Mouse (Mus musculus): ENCODE data around the gene Tinf2. TPM values are rescaled to one million over a fixed set of nuclear protein-coding genes. Genes with fewer than 3 reads are reported as not detected.
A peak's percentile ranks its signal among the peaks of the same experiment; 100 is the strongest.

The Tinf2 gene
- polyA plus RNA-seq, 1 experiment from 2014 or later, result 31.5 TPM

DNA sequence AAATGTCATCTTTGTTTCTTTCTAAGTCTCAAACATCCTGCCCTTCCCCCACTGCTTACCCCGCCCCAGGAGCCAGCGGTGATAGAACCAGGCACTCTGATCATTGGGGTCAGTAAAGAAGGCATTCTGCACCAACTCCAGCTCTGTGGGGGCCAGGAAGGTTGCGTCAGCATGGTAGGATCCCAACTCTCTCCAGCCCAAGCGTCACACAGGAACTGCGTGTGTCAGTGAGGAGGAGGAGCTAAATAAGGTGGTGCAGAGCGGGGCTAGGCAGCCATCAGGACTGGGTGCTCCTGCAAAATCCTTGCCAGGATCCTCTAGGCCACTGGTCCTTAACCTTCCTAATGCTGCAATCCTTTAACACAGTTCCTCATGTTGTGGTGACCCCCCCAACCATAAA is 38.1 kb upstream of the Tinf2 start:
- no peak for ATAC-seq (ENCODE audit: insufficient number of reproducible peaks, low FRiP score, low TSS enrichment, low read depth)
- peaks cover 32% of the 10 kb centered on the region for H3K36me3 ChIP-seq
- WGBS, result 85% methylated on average over 6 of the region's 6 CpGs
- no peaks in the 10 kb centered on the region for H3K27me3 ChIP-seq
- H3K27ac ChIP-seq, result no peak overlapping the region
- no peaks in the 10 kb centered on the region for H3K9me3 ChIP-seq
- peaks cover 14% of the 10 kb centered on the region; the same call in 1 of the 2 replicates for H3K4me1 ChIP-seq
- no peak overlapping the region for H3K4me2 ChIP-seq
- H3K4me3 ChIP-seq, result no peak overlapping the region
- no peak overlapping the region for H3K9ac ChIP-seq

DNA sequence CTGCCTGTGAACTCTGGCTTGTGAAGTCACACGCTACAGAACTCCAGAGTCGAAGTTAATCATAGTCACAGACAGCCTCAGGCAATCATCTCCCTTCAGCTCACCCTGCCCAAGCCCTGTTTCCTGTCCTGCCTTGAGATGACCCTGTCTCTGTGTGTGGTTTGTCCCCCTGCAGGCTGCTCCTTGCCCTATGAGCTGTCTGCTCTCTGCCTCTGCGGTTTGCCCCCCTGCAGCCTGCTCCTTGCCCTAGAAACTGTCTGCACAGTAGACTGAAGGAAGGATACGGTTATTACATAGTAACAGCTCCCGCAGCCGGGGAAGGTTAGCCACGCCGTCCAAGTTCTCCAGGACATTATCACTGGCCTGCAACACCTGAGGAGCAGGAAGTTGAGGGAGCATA is 35.3 kb upstream of the Tinf2 start:
- Histone ChIP-seq H3K9me3 (no peaks in the 10 kb centered on the region), H3K4me3 (no peak overlapping the region), H3K4me1 (peaks cover 29% of the 10 kb centered on the region), H3K27ac (no peak overlapping the region), H3K9ac (no peak overlapping the region), H3K4me2 (no peak overlapping the region), H3K36me3 (peaks cover 32% of the 10 kb centered on the region), H3K27me3 (peaks cover 19% of the 10 kb centered on the region)
- ATAC-seq (ENCODE audit: insufficient number of reproducible peaks, low FRiP score, low TSS enrichment, low read depth), result no peak
- 70% methylated on average over 8 of the region's 8 CpGs for whole genome bisulfite sequencing

DNA sequence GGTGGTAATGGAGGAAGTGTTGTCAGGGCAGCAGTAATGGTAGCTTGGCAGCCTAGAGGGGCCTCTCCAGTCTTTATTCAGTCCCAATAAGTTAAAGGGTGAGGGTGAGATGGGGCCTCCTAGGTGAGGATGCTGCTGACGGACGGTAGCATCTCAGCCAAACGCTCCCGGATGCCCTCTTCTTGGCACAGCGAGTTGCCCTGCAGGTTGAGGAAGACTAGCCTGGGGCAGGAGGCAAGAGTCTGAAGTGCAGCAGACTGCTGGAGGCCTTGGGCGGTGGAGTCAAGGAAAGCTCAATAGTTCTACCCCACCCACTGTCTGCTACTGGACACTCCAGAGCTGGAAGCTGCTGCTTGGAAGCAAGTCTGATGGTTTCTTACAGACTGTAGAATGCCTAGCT is 34.7 kb upstream of the Tinf2 start:
- WGBS, result 84% methylated on average over 6 of the region's 6 CpGs
- Histone ChIP-seq H3K4me1 (peaks cover 26% of the 10 kb centered on the region), H3K9ac (no peak overlapping the region), H3K27ac (no peak overlapping the region), H3K27me3 (peaks cover 24% of the 10 kb centered on the region), H3K9me3 (no peaks in the 10 kb centered on the region), H3K4me3 (no peak overlapping the region), H3K36me3 (peaks cover 32% of the 10 kb centered on the region), H3K4me2 (no peak overlapping the region)
- no peak for ATAC-seq (ENCODE audit: insufficient number of reproducible peaks, low FRiP score, low TSS enrichment, low read depth)

DNA sequence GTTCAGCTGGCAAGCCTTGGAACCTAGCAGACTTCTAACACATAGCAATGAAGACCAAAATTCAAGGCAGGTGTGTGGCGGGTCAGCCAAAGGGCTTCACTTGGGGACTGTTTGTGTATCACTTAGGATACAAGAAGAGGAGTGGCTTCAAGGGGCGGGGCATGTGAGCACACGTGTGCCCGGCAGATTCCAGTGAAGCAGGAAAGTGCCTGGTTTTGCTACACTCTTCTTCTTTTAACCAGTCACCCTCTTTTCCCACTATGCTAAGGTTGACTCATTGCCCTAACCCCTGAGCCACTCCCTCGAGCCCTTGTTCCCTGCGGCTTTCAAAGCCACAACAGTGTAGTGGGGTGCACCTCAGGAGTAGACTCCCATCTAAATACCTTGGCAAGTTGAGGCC is 33.3 kb upstream of the Tinf2 start:
- H3K27me3 ChIP-seq, result peaks cover 24% of the 10 kb centered on the region
- WGBS, result 25% methylated on average over 6 of the region's 6 CpGs
- H3K9ac ChIP-seq, result no peak overlapping the region
- H3K9me3 ChIP-seq, result no peaks in the 10 kb centered on the region
- H3K27ac ChIP-seq, result peak overlapping the region; percentile 40; the same call in 1 of the 2 replicates
- no peak for ATAC-seq (ENCODE audit: insufficient number of reproducible peaks, low FRiP score, low TSS enrichment, low read depth)
- peaks cover 31% of the 10 kb centered on the region for H3K36me3 ChIP-seq
- H3K4me3 ChIP-seq, result no peak overlapping the region
- no peak overlapping the region for H3K4me2 ChIP-seq
- H3K4me1 ChIP-seq, result peaks cover 19% of the 10 kb centered on the region

DNA sequence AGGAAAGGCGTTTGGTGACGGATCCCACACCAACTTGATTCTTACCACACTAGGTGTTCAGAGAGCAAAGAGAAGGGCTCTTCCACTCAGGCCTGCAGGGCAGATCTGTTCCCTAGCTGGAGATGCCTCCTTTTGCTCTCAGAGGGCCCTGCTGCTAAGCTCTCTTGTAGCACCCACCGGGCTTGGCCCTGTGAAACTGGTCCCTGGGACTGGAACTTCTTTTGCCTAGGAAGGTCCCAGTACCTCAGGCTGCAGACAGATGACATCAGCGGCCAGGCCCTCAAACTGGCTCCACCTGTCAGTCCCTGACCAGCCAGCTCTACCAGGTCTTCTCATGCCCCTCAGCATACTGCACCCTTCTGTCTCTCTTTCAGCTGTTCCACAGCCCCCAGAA is 32.1 kb upstream of the Tinf2 start, which contains the start of gene Tgm1:
Gene Tgm1 (minus strand): TSS at position 198 of the 394 bp plus-strand sequence.
- ATAC-seq (ENCODE audit: insufficient number of reproducible peaks, low FRiP score, low TSS enrichment, low read depth), result no peak
- Histone ChIP-seq H3K4me1 (peaks cover 19% of the 10 kb centered on the region), H3K9me3 (no peaks in the 10 kb centered on the region), H3K27ac (peak within 1 kb of the TSS; percentile 52), H3K4me3 (peak within 1 kb of the TSS; percentile 29), H3K27me3 (peaks cover 24% of the 10 kb centered on the region), H3K36me3 (peaks cover 21% of the 10 kb centered on the region), H3K4me2 (peak within 1 kb of the TSS; percentile 42), H3K9ac (no peak within 1 kb of the TSS)
- WGBS, result 15% methylated on average over 4 of the region's 4 CpGs

DNA sequence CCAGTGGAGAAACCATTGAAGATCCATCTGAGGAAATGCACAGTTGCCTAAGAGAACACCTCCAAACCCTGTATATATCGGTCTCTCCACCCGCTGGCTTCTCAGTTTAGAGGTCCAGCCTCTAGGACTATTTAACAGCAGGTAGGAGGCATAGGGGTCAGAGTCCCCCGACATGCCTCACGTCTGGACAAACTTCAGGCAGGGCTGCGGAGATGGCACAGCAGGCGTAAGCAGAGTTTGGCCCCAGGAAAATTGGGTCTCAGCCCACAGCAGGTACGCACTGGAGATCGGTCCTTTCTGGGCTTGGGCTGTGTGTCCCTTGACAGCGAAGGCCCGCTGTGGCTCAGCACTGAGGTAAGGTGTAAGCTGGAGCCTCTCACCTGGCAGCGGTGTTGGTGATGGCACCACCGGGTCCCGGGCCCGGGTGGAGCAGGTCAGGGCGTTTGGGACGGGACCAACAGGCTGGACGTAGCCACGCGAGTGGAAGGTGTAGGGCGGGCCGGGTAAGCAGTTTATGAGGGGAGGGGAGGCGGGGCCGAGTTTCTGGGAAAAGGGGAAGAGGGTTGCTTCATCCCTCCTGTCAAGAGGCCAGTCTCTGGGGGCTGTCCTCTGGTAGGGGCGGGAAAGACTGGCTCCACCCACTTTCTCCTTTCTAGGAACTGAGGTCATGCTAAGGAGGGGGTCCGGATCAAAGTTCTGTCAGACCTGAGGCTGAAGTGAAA is 31.5 kb upstream of the Tinf2 start:
- Histone ChIP-seq H3K27me3 (peaks cover 24% of the 10 kb centered on the region), H3K9ac (no peak overlapping the region)
- ATAC-seq (ENCODE audit: insufficient number of reproducible peaks, low FRiP score, low TSS enrichment, low read depth), result no peak

DNA sequence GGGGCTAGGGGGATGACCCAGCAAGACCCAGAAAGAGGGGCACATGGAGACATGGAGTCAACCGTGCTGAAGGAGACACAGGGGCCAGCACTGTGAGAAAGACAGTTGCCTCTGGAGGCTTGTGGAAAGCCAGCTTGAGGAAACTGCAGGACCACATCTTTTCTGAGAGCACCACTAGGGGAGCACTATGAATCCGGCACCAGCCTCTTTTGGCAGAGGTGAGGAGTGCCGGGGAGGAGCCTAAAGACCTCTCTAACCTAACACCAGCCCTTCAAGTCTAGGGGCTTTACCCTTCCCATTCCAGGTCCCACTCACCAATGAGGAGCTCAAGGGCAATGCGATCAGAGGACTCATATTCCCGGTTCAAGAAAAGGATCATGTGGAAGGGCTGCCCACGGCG is 30.2 kb upstream of the Tinf2 start:
- WGBS, result 80% methylated on average over 7 of the region's 7 CpGs
- Histone ChIP-seq H3K4me1 (peaks cover 19% of the 10 kb centered on the region), H3K9ac (no peak overlapping the region), H3K4me2 (no peak overlapping the region), H3K27ac (no peak overlapping the region), H3K27me3 (peaks cover 24% of the 10 kb centered on the region), H3K36me3 (peaks cover 4% of the 10 kb centered on the region; the same call in 1 of the 2 replicates), H3K4me3 (peak overlapping the region; percentile 3; the same call in 1 of the 2 replicates), H3K9me3 (no peaks in the 10 kb centered on the region)
- ATAC-seq (ENCODE audit: insufficient number of reproducible peaks, low FRiP score, low TSS enrichment, low read depth), result no peak

More for the DNA sequence above, 31.5 kb upstream of the Tinf2 start:
- 13% methylated on average over 25 of the region's 25 CpGs for WGBS
- Histone ChIP-seq H3K4me1 (peaks cover 19% of the 10 kb centered on the region), H3K4me2 (peak overlapping the region; percentile 42), H3K9me3 (no peaks in the 10 kb centered on the region), H3K27ac (peak overlapping the region; percentile 52), H3K36me3 (peaks cover 16% of the 10 kb centered on the region), H3K4me3 (peak overlapping the region; percentile 29)

DNA sequence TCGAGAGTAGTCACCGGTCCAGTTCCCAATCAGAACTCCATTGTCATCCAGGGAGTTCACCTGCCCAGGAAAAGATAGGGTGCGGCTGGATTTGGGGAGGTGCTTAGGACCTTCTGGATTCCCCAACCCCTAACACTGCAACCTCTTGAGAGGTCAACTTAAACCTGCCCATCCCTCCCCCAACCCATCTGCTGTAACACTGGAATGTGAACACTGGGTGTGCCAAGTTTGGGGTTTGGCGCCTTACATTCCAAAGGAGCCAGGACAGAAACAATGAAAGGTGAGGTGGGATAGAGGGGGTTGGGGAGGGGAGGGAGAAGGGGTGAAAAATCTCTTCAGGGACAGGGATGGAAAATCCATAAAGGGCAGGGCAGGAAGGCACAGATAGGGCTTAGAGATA is 27.9 kb upstream of the Tinf2 start:
- no peak overlapping the region for H3K27ac ChIP-seq
- peaks cover 24% of the 10 kb centered on the region for H3K27me3 ChIP-seq
- no peaks in the 10 kb centered on the region for H3K9me3 ChIP-seq
- WGBS, result 84% methylated on average over 4 of the region's 4 CpGs
- H3K4me2 ChIP-seq, result no peak overlapping the region
- H3K36me3 ChIP-seq, result no peaks in the 10 kb centered on the region
- no peak for ATAC-seq (ENCODE audit: insufficient number of reproducible peaks, low FRiP score, low TSS enrichment, low read depth)
- no peak overlapping the region for H3K9ac ChIP-seq
- no peak overlapping the region for H3K4me3 ChIP-seq
- peaks cover 14% of the 10 kb centered on the region for H3K4me1 ChIP-seq

DNA sequence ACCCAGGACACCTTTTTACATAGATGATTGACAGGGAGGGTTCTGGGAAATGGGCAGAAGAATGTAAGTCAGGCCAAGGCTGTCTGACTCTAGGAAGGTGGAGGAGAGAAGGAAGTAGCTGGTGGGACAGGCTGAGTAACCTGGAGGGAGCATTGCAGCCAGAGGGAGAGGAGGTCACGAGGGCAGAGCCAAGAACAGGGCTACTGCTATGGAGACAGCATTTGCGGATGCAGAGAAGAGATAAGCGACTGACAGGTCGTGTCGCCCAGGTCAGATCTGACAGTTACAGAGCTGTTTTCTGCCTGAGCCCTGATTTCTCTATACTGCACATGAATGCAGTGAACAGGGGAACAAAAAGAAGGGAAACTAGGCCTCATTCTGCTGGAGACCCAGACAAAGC is 25.8 kb upstream of the Tinf2 start:
- 89% methylated on average over 5 of the region's 5 CpGs for WGBS
- H3K27me3 ChIP-seq, result peaks cover 11% of the 10 kb centered on the region; the same call in 1 of the 2 replicates
- H3K9ac ChIP-seq, result no peak overlapping the region
- H3K27ac ChIP-seq, result no peak overlapping the region
- ATAC-seq (ENCODE audit: insufficient number of reproducible peaks, low FRiP score, low TSS enrichment, low read depth), result no peak
- no peaks in the 10 kb centered on the region for H3K9me3 ChIP-seq
- H3K4me2 ChIP-seq, result no peak overlapping the region
- no peak overlapping the region for H3K4me3 ChIP-seq
- H3K36me3 ChIP-seq, result no peaks in the 10 kb centered on the region
- H3K4me1 ChIP-seq, result peaks cover 10% of the 10 kb centered on the region

DNA sequence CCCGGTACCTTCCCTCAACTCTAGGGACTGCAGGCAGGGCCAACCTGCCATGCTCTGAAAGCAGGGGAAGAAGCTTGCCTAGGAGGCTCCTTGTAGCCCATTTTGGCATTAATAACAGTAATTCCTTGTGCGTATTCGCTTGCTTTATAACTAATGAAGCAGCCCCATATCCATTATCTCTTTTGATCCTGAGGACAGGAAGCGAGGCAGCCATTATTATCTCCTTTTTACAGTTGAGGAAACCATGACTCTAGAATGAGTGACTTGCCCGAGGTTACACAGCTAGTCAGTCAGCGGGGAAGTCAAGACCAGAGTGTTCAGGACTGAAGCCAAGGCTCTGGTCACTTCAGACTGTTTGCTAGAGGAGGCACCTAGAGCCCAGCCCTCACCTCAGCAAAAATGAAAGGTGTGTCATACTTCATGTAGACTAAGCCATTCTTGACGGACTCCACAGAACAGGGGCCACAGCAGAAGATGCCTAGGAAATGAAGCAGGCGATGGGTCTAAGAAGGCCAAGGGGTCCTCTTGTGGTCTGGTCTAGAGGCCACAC is 24.5 kb upstream of the Tinf2 start:
- H3K4me3 ChIP-seq, result no peak overlapping the region
- peaks cover 10% of the 10 kb centered on the region for H3K4me1 ChIP-seq
- ATAC-seq (ENCODE audit: insufficient number of reproducible peaks, low FRiP score, low TSS enrichment, low read depth), result no peak
- H3K36me3 ChIP-seq, result no peaks in the 10 kb centered on the region
- no peaks in the 10 kb centered on the region for H3K27me3 ChIP-seq
- H3K9ac ChIP-seq, result no peak overlapping the region
- no peak overlapping the region for H3K27ac ChIP-seq
- no peaks in the 10 kb centered on the region for H3K9me3 ChIP-seq
- 86% methylated on average over 8 of the region's 8 CpGs for WGBS
- H3K4me2 ChIP-seq, result no peak overlapping the region

DNA sequence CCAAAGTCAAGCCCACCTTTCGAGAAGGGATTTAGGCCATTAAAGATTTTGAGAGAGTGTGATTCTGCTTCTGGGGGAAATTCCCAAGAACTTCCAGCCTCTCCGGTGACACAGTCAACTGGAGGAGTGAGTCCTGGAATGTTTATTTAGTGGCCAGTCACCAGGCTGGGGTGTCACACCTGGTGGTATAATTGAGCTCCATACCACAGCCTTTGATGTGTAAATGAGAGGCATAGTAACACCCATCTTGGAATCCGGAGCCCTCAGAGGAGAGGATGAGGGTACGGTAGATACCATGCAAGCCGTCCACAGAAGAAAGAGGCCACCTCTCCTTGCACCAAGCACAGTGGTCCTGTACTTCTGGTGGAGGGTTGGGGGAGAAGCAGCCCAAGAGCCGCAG is 21.1 kb upstream of the Tinf2 start:
- no peak overlapping the region for H3K4me3 ChIP-seq
- ATAC-seq (ENCODE audit: insufficient number of reproducible peaks, low FRiP score, low TSS enrichment, low read depth), result no peak
- no peaks in the 10 kb centered on the region for H3K27me3 ChIP-seq
- no peak overlapping the region for H3K9ac ChIP-seq
- H3K27ac ChIP-seq, result no peak overlapping the region
- H3K9me3 ChIP-seq, result no peaks in the 10 kb centered on the region
- no peak overlapping the region for H3K4me2 ChIP-seq
- H3K36me3 ChIP-seq, result no peaks in the 10 kb centered on the region
- 56% methylated on average over 6 of the region's 6 CpGs for WGBS
- peaks cover 10% of the 10 kb centered on the region for H3K4me1 ChIP-seq

DNA sequence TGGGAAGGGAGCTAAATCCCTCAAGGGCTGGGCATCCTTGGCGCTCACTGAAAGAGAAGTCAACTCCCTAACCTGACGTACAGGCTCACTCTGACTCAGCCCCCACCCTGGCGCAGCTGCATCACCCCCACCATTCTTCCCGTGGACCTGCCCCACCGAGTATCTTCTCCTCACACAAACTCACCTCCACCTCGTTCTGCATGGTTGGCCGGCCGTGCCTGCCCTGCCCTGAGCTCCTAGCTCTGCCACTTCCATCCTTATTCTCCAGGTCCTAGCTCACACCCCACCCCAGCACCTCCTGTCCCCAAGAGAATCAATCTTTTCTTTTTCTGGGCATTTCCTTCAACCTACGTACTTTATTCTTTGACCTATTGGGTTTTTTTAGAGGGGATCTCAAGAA is 19.5 kb upstream of the Tinf2 start:
- Histone ChIP-seq H3K27ac (no peak overlapping the region), H3K4me1 (peaks cover 10% of the 10 kb centered on the region), H3K36me3 (no peaks in the 10 kb centered on the region), H3K4me3 (no peak overlapping the region), H3K27me3 (no peaks in the 10 kb centered on the region), H3K9ac (no peak overlapping the region), H3K9me3 (no peaks in the 10 kb centered on the region), H3K4me2 (no peak overlapping the region)
- WGBS, result 64% methylated on average over 9 of the region's 9 CpGs
- ATAC-seq (ENCODE audit: insufficient number of reproducible peaks, low FRiP score, low TSS enrichment, low read depth), result no peak
